Mouse (Mus musculus): ENCODE results near the gene Tsx.
A peak's percentile ranks its signal among the peaks of the same experiment; 100 is the strongest.

Gene Tsx

DNA sequence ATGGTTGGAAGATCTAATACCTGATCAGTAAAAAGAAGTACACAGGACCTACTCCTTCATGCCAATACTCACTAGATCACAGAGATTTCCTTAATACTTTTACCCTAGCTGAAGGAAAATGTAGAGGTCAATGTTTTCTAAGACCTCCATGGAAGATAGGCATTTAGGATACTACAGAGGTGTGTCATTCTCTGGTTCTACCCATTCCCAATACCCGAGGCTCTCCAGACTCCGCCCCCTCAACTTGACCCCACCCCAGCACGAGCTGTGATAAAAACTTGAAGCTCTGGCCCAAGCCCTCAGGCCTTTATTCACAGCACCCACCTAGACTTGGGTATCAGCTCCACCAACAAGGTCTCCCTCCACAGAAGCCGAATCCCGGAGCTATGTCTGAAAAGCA lies at the start of gene Tsx:
Gene Tsx, plus strand, starts transcription at position 301 of the 400 bp plus-strand sequence.
- H3K27me3 ChIP-seq (ENCODE audit: control insufficient read depth, insufficient read depth, low read length, poor library complexity, severe bottlenecking), result no peaks in the 10 kb centered on the region
- DNase-seq (ENCODE audit: low read depth, low spot score), result no peak
- no peaks in the 10 kb centered on the region for H3K36me3 ChIP-seq (ENCODE audit: control insufficient read depth, insufficient read depth, low read length, poor library complexity, severe bottlenecking)

DNA sequence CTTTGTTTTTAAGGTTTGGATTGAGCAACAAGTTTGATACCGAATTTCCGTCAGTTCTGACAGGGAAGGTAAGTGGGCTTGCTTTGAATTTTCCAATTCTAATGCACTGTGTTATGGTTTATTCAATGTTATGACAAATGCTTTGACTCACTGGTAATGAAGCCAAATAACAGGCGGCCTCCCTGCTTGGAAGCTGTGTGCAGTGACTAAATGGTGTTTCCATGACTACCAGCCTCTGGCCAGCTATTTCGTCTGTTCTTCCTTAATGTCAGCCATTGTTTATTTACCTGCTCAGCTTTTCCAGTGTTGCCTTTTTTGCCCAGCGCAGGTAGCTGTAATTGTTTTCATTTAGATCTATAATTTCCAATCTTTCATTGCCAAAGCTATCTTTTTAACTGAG lies 48.1 kb upstream of the Tsx start:
- no peak for DNase-seq (ENCODE audit: low read depth, low spot score)
- Histone ChIP-seq H3K36me3 (ENCODE audit: control insufficient read depth, insufficient read depth, low read length, poor library complexity, severe bottlenecking) (no peaks in the 10 kb centered on the region), H3K27me3 (ENCODE audit: control insufficient read depth, insufficient read depth, low read length, poor library complexity, severe bottlenecking) (no peaks in the 10 kb centered on the region)

DNA sequence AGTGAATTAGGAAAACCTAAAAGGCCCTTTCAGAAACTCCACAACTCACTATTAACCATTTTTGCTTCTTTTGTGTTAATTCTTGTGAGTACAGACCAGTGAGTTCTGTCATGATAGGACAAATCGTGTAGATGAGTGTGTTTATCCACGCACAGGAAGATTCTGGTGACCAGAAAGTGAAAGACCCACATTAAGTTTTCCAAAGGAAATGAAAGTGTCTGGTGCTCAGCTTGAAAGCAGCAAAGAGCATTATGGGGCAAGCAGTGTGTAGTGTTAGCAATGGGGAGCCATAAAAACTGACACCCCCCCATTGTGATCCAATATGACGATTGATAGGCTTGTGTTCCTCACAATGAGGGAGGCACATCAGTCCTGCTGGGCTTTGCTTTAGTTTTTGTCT lies 45.6 kb upstream of the Tsx start:
- Histone ChIP-seq H3K36me3 (ENCODE audit: control insufficient read depth, insufficient read depth, low read length, poor library complexity, severe bottlenecking) (no peaks in the 10 kb centered on the region), H3K27me3 (ENCODE audit: control insufficient read depth, insufficient read depth, low read length, poor library complexity, severe bottlenecking) (no peaks in the 10 kb centered on the region)
- no peak for DNase-seq (ENCODE audit: low read depth, low spot score)

DNA sequence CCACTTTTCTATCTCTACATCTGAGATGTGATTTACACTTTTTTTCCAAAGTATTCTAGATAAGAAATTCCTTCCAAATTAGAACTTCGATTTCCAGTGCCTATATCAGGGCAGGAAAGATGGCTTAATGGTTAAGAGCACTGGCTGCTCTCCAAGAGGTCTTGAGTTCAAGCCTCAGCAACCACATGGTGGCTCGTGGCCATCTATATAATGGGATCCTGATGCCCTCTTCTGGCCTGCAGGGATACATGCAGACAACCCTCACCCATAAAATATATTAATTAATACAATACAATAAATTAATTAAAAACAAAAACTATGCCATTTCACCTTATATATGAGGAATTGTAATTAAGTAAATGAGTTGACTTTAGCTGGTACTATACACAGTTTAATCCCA lies 43.0 kb upstream of the Tsx start:
- DNase-seq (ENCODE audit: low read depth, low spot score), result peak; percentile 12
- no peaks in the 10 kb centered on the region for H3K27me3 ChIP-seq (ENCODE audit: control insufficient read depth, insufficient read depth, low read length, poor library complexity, severe bottlenecking)
- no peaks in the 10 kb centered on the region for H3K36me3 ChIP-seq (ENCODE audit: control insufficient read depth, insufficient read depth, low read length, poor library complexity, severe bottlenecking)

DNA sequence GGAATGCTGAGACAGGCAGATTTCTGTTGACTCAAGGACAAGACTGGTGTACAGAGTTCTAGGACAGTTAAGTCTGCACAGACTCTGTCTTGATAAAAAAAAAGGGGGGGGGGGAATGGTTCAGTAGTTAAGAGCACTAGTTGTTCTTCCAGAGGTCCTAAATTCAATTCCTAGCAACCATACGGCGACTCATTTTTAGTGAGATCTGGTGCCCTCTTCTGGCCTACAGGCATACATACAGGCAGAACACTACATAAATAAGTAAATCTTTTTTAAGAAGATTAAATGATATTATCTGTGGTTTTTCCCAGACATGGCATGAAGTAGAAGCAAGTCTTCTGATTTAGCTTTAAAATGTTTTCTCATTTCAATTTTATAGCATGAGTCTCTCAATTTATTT lies 42.6 kb upstream of the Tsx start:
- H3K27me3 ChIP-seq (ENCODE audit: control insufficient read depth, insufficient read depth, low read length, poor library complexity, severe bottlenecking), result no peaks in the 10 kb centered on the region
- H3K36me3 ChIP-seq (ENCODE audit: control insufficient read depth, insufficient read depth, low read length, poor library complexity, severe bottlenecking), result no peaks in the 10 kb centered on the region
- peak; percentile 43 for DNase-seq (ENCODE audit: low read depth, low spot score)

DNA sequence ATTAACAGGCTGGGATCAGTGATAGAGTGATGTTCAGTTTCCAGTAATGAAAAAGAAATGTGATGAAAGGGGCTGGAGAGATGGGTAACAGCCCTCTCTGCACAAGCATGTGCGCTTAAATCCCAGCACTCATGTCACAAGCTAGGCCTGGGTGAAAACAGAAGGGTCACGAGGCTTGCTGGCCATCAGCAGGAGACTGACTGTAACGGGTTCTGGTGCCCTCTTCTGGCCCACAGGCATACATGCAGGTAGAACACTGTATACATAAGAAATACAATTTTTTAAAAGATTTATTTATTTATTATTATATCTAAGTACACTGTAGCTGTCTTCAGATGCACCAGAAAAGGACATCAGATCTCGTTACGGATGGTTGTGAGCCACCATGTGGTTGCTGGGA lies 40.0 kb upstream of the Tsx start:
- peak; percentile 3 for DNase-seq (ENCODE audit: low read depth, low spot score)
- no peaks in the 10 kb centered on the region for H3K36me3 ChIP-seq (ENCODE audit: control insufficient read depth, insufficient read depth, low read length, poor library complexity, severe bottlenecking)
- no peaks in the 10 kb centered on the region for H3K27me3 ChIP-seq (ENCODE audit: control insufficient read depth, insufficient read depth, low read length, poor library complexity, severe bottlenecking)

DNA sequence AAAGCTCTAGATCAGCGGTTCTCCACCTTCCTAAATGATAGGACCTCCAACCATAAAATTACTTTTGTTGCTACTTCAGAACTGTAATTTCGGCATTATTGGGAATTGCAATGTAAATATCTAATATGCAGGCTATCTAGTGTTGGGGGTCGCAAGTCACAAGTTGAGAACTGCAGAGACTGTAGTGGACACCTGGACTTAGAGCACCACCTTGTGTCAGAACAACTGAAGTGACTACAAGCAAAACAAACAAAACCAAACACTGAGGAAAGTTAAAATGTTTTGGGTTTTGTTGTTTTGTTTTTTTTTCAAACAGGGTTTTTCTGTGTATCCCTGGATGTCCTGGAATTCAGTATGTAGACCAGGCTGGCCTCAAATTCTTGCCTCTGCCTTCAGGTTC lies 29.7 kb upstream of the Tsx start:
- H3K27me3 ChIP-seq (ENCODE audit: control insufficient read depth, insufficient read depth, low read length, poor library complexity, severe bottlenecking), result no peaks in the 10 kb centered on the region
- no peak for DNase-seq (ENCODE audit: low read depth, low spot score)
- no peaks in the 10 kb centered on the region for H3K36me3 ChIP-seq (ENCODE audit: control insufficient read depth, insufficient read depth, low read length, poor library complexity, severe bottlenecking)

DNA sequence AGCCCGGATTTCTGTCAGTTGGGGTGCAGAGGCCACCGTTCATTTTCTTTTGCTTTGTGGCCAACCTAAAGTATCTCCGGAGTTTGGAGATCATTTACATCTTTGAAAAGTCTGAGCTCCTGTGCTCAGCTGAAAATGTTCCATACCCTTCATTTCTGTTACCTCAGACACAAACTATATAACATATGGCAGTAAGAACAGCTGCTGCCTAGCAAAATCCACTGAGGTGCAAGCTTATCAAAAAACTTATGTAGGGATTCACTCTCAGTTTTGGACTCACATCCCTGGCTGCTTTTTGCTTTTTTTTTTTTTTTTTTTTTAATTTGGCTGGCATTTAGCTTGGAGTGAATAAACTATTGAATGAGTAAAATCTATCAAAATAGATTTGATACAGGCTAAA lies 26.1 kb upstream of the Tsx start:
- DNase-seq (ENCODE audit: low read depth, low spot score), result no peak
- Histone ChIP-seq H3K27me3 (ENCODE audit: control insufficient read depth, insufficient read depth, low read length, poor library complexity, severe bottlenecking) (no peaks in the 10 kb centered on the region), H3K36me3 (ENCODE audit: control insufficient read depth, insufficient read depth, low read length, poor library complexity, severe bottlenecking) (no peaks in the 10 kb centered on the region)

DNA sequence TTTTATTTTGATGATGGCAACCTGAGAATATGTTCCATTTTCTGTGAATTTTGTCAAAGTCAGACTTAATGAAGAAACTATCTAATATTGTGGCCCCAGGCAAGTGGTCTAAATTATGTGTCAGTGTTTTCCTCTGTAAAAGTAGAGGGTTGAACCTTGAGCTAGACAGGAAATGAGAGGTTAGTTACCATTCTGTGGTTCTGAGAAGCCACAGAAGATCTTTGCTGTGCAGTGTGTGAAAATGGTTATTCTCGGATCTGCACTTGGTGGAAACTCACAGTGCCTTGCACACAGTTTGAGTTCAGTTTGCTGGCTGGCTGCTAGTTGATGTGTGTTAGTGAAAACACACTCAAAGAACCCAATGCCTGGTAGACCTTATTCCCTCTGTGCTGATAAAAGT lies 20.4 kb upstream of the Tsx start:
- Histone ChIP-seq H3K36me3 (ENCODE audit: control insufficient read depth, insufficient read depth, low read length, poor library complexity, severe bottlenecking) (no peaks in the 10 kb centered on the region), H3K27me3 (ENCODE audit: control insufficient read depth, insufficient read depth, low read length, poor library complexity, severe bottlenecking) (no peaks in the 10 kb centered on the region)
- no peak for DNase-seq (ENCODE audit: low read depth, low spot score)

DNA sequence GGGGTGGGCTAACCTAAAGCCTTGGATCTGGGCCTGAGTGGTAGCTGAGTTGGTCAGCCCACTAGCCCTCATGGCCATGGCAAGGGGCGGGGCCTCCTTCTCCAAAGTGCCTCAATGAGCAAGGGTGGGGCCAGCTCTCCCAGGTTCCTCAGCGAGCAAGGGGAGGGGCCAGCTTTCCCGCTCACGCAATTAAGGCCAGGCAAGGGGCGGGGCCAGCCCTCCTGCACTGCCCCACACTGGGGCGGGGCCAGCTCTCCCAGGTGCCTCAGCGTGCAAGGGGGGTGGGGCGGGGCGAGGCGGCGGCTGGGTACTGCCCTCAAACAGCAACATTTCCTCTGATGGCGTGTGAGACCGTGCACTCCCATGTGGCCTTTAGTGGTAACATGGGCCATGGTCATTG lies 9.2 kb upstream of the Tsx start:
- H3K36me3 ChIP-seq (ENCODE audit: control insufficient read depth, insufficient read depth, low read length, poor library complexity, severe bottlenecking), result no peaks in the 10 kb centered on the region
- DNase-seq (ENCODE audit: low read depth, low spot score), result no peak
- no peaks in the 10 kb centered on the region for H3K27me3 ChIP-seq (ENCODE audit: control insufficient read depth, insufficient read depth, low read length, poor library complexity, severe bottlenecking)

DNA sequence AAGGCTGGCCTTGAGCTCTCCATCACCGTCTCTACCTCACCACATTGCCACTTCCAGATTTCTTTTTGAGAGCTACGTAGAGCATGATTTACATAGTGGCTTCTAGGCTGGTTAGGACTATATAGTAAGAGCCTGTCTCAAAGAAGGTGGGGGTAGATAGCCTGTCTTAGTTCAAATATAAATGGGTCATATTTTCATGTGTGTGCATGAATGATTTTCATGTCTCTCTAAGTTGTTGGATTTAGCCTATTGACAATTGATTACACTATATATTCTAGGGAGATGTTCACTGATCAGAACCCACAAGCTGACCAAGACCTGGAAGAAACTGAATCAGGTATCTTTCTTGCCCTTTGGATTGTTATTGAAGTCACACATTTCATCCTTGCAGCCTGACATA lies 7.4 kb downstream of the Tsx start, which contains the start of gene Gm26992:
Gene Gm26992, plus strand, starts transcription at position 301 of the 400 bp plus-strand sequence.
- Histone ChIP-seq H3K36me3 (ENCODE audit: control insufficient read depth, insufficient read depth, low read length, poor library complexity, severe bottlenecking) (no peaks in the 10 kb centered on the region), H3K27me3 (ENCODE audit: control insufficient read depth, insufficient read depth, low read length, poor library complexity, severe bottlenecking) (no peaks in the 10 kb centered on the region)
- no peak for DNase-seq (ENCODE audit: low read depth, low spot score)

DNA sequence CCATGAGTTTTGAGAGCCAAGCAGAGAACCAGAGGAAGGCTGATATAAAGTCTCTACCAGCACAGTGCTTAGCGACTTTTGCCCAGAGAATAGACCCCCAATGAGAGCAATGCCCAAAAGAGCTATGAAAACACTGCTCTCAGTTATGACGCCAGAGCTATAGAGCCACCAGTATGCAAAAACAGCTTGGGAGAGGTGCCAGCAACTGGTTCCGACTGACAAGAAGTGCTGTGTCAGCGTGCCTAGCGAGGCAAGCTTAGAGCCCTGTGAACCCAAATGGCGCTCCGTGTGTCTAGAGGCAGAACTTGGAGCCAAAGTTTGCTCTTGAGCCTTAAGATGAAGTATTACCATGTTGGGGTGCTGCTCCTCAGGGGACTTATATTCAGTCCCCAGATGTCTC lies 13.4 kb downstream of the Tsx start:
- Histone ChIP-seq H3K36me3 (ENCODE audit: control insufficient read depth, insufficient read depth, low read length, poor library complexity, severe bottlenecking) (no peaks in the 10 kb centered on the region), H3K27me3 (ENCODE audit: control insufficient read depth, insufficient read depth, low read length, poor library complexity, severe bottlenecking) (no peaks in the 10 kb centered on the region)
- DNase-seq (ENCODE audit: low read depth, low spot score), result no peak

DNA sequence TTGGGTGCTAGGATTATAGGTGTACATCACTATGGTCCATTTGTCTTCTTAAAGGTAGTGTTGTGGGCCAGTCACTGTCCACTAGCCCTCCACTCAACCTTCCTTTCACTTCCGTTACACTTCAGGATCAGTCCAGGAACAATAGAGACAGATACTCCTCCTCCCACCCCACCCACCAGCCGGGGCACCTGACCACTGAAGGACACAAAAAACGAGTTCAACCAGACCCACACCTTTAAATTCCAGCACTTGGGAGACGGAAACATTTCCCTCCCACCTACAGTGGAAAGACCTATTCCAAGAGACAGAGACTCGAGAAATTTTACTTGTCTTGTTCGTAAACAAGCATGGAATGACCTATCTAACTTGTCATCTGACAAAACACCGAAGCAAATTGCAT lies 18.0 kb downstream of the Tsx start:
- DNase-seq (ENCODE audit: low read depth, low spot score), result no peak
- Histone ChIP-seq H3K36me3 (ENCODE audit: control insufficient read depth, insufficient read depth, low read length, poor library complexity, severe bottlenecking) (no peaks in the 10 kb centered on the region), H3K27me3 (ENCODE audit: control insufficient read depth, insufficient read depth, low read length, poor library complexity, severe bottlenecking) (no peaks in the 10 kb centered on the region)

DNA sequence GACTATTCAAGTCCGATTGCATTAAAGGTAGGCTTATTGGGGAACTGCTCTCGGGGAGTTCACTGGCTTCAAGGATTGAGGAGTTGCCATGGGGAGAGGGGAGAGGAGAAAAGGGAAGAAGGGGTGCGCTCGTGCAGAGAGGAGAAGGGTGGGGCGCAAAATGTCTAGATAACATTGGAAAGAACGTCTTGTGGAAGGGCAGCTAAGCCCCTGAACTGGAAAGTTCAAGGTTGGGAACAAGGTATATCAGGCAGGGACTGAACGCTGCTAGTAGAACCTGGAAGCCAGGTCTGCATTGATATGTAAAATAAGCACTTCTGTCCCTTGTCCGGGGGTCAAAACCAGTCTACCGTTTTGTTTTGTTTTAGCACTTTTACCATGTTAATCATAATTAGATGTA lies 23.8 kb downstream of the Tsx start:
- no peak for DNase-seq (ENCODE audit: low read depth, low spot score)
- no peaks in the 10 kb centered on the region for H3K36me3 ChIP-seq (ENCODE audit: control insufficient read depth, insufficient read depth, low read length, poor library complexity, severe bottlenecking)
- no peaks in the 10 kb centered on the region for H3K27me3 ChIP-seq (ENCODE audit: control insufficient read depth, insufficient read depth, low read length, poor library complexity, severe bottlenecking)

DNA sequence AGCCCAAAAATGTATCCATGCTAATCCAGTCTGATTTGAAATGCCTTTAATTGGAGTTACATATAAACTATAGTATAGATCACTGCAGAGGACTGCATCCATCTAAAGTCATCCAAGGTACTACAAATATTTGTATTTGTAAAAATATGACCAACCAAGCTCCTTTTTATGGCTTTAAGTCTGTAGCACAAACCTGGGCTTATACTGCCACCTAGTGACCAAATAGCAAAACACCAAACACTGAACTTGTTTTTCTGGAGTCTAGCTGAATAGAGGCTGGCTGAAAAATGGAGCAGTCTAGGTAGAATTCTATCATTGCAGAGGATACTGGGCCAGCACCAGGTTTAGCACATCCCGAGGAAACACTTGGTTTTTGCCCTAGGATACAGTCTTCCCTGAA lies 26.5 kb downstream of the Tsx start:
- DNase-seq (ENCODE audit: low read depth, low spot score), result peak; percentile 63
- H3K36me3 ChIP-seq (ENCODE audit: control insufficient read depth, insufficient read depth, low read length, poor library complexity, severe bottlenecking), result no peaks in the 10 kb centered on the region
- no peaks in the 10 kb centered on the region for H3K27me3 ChIP-seq (ENCODE audit: control insufficient read depth, insufficient read depth, low read length, poor library complexity, severe bottlenecking)

DNA sequence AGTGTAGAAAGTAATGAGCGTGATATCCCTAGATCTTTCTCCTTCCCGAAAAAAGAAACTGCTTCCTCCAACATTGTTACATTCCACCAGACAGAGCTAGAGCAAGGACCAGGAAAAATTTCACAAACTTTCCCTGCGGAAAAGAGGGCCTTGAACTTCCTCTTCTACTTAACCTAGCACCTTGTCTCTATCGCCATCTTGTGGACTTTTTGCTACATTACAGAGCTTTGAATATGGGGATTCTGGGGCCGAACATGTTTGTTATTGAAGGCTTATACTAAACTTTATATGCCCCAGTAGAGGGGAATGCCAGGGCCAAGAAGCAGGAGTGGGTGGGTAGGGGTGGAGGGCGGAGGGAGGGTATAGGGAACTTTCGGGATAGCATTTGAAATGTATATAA lies 29.5 kb downstream of the Tsx start:
- Histone ChIP-seq H3K36me3 (ENCODE audit: control insufficient read depth, insufficient read depth, low read length, poor library complexity, severe bottlenecking) (no peaks in the 10 kb centered on the region), H3K27me3 (ENCODE audit: control insufficient read depth, insufficient read depth, low read length, poor library complexity, severe bottlenecking) (no peaks in the 10 kb centered on the region)
- peak; percentile 64 for DNase-seq (ENCODE audit: low read depth, low spot score)
